Mouse (Mus musculus): ENCODE data around the gene Fam168b. TPM values are rescaled to one million over a fixed set of nuclear protein-coding genes. Genes with fewer than 3 reads are reported as not detected.

Fam168b gene
- 77.6 TPM for polyA plus RNA-seq (2014; fragmentation: Illumina TruSeq; extraction: RNeasy Lipid Tissue Mini Kit (QIAGEN cat#74804); ENCODE audit: low read depth, low replicate concordance)

GRCm38 (mm10) chr1:34842887-34843618 is at the start of gene Fam168b:
Gene Fam168b (minus strand): TSS chr1:34843065.

GRCm38 (mm10) chr1:34849745-34850342 is 7.0 kb upstream of the Fam168b start, which contains the start of gene Plekhb2:
Gene Plekhb2 (plus strand): TSS chr1:34849976.

Other genes with a start within 250 kb of the Fam168b start
- 141 TPM for gene Plekhb2, start 6.9 kb upstream of the Fam168b start, polyA plus RNA-seq (2014; fragmentation: Illumina TruSeq; extraction: RNeasy Lipid Tissue Mini Kit (QIAGEN cat#74804); ENCODE audit: low read depth, low replicate concordance)